Mouse (Mus musculus): ENCODE results near the gene Gm5294. TPM values are rescaled to one million over a fixed set of nuclear protein-coding genes. Genes with fewer than 3 reads are reported as not detected.

Gene Gm5294
- polyA plus RNA-seq, 1 experiment from 2014 or later: not detected

DNA sequence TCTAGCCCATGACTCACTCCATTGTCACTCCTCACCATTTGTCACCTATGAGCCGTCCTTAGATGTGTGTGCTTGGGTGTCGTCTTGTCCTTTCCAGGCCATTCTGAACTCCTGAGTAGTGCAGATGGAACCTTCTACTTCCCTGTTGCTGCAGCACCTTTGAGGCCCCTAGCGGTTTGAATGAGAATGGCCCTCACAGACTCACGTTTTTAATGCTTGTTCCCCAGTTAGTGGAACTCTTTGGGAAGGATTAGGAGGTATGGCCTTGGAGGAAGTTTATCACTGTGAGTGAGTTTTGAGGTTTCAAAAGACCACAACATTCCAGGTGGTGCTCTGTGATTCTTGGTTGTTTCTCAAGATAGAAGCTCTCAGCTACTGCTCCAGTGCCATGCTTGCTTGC is 32.3 kb downstream of the Gm5294 start:
- Histone ChIP-seq H3K4me3 (ENCODE audit: low read depth, low read length) (no peak overlapping the region), H3K4me1 (replicated peaks; ENCODE audit: control insufficient read depth, insufficient read depth, low read length) (no peaks in the 10 kb centered on the region), H3K27ac (ENCODE audit: low read depth) (no peak overlapping the region), H3K27me3 (replicated peaks; ENCODE audit: control insufficient read depth, insufficient read depth, low read length) (no peaks in the 10 kb centered on the region), H3K4me2 (ENCODE audit: low read length) (no peak overlapping the region), H3K9me3 (ENCODE audit: control insufficient read depth, low read length) (no peaks in the 10 kb centered on the region), H3K9ac (ENCODE audit: low read length) (no peak overlapping the region), H3K36me3 (ENCODE audit: control insufficient read depth, insufficient read depth, low read length) (no peaks in the 10 kb centered on the region)
- DNase-seq (ENCODE audit: low spot score): no peak
- no peak for ATAC-seq (replicated peaks; ENCODE audit: low FRiP score, low TSS enrichment, low read depth)
- WGBS: 66% methylated on average over 4 of the region's 4 CpGs

DNA sequence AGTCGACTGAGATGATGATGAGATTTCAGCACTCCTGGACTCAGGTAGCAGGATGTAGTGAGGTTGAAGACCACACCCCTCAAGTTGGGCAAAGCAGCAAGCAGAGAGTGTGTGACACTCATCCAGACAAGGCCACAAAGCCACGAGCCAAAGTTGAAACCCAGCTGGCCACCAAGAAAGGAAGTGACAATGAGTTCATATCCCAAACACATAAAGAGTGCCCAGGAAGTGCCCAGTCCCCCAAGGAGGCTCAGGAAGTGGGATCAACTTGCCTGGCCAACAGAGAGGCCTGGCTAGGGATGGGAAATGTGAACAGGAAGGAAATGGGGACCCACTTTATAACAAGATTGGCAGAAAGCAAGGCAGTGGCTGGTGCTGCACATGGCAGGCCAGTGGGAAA is 33.5 kb downstream of the Gm5294 start:
- Histone ChIP-seq H3K36me3 (ENCODE audit: control insufficient read depth, insufficient read depth, low read length) (no peaks in the 10 kb centered on the region), H3K4me1 (replicated peaks; ENCODE audit: control insufficient read depth, insufficient read depth, low read length) (no peaks in the 10 kb centered on the region), H3K9me3 (ENCODE audit: control insufficient read depth, low read length) (no peaks in the 10 kb centered on the region), H3K9ac (ENCODE audit: low read length) (no peak overlapping the region), H3K27me3 (replicated peaks; ENCODE audit: control insufficient read depth, insufficient read depth, low read length) (no peaks in the 10 kb centered on the region), H3K27ac (ENCODE audit: low read depth) (no peak overlapping the region), H3K4me2 (ENCODE audit: low read length) (no peak overlapping the region), H3K4me3 (ENCODE audit: low read depth, low read length) (no peak overlapping the region)
- WGBS: 76% methylated on average over 2 of the region's 2 CpGs
- no peak for ATAC-seq (replicated peaks; ENCODE audit: low FRiP score, low TSS enrichment, low read depth)
- no peak for DNase-seq (ENCODE audit: low spot score)

DNA sequence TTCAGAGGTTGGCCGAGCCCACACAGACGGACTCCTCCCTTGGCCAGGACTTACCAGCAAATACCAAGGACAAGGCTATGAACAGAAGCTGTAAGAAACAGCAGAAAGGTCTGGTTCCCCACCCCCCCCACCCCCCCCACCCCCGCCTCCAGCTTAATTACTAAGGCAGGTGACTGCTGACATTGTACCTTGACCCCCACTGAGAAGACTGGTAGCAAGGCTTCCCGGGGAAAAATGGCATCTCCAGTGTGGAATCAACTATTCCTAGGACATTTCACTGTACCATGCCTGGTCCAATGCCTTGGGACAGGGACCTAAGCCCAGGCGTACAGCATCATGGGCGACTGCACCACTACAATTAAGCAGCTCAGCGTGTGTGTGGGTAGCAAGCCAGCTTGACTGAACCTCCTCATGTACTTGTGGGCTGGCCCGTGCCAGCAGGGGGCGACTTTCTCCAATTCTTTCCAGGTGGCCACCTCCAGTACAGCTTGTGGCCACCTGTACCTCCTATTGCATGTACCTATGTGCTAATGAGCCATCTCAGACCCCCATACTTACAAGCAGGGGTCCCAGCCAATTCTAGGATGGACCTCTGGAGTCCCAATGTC is 37.2 kb downstream of the Gm5294 start:
- no peak overlapping the region for H3K27ac ChIP-seq (ENCODE audit: low read depth)
- ATAC-seq (replicated peaks; ENCODE audit: low FRiP score, low TSS enrichment, low read depth): peak; percentile 59; the same call in 1 of the 2 replicates
- no peak overlapping the region for H3K4me3 ChIP-seq (ENCODE audit: low read depth, low read length)
- DNase-seq (ENCODE audit: low spot score): peak; percentile 88
- 30% methylated on average over 9 of the region's 9 CpGs for WGBS
- H3K4me2 ChIP-seq (ENCODE audit: low read length): no peak overlapping the region
- H3K9ac ChIP-seq (ENCODE audit: low read length): no peak overlapping the region
- no peaks in the 10 kb centered on the region for H3K36me3 ChIP-seq (ENCODE audit: control insufficient read depth, insufficient read depth, low read length)
- no peaks in the 10 kb centered on the region for H3K4me1 ChIP-seq (replicated peaks; ENCODE audit: control insufficient read depth, insufficient read depth, low read length)
- H3K27me3 ChIP-seq (replicated peaks; ENCODE audit: control insufficient read depth, insufficient read depth, low read length): no peaks in the 10 kb centered on the region
- no peaks in the 10 kb centered on the region for H3K9me3 ChIP-seq (ENCODE audit: control insufficient read depth, low read length)

DNA sequence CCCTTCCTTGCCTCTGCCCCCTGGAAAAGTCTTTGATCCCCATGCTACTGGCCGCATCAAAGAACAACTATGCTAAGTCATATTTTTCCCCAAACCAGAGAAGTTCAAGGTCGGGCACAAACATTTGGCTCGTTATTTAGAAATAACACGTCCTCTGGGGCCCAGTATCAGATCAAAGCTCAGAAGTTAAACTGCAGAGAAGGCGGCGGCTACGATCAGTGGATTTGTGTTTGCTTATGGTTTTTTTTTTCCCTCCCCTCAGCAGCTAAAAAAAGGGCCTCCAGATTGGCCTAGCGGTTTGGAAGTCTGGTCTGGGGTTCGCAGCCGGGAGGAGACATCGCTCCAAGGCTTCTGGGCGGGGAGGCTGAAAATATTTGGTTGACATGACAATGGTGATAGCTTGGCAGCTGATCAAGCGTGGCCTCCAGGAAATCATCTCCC is 38.0 kb downstream of the Gm5294 start:
- 52% methylated on average over 13 of the region's 13 CpGs for WGBS
- Histone ChIP-seq H3K27me3 (replicated peaks; ENCODE audit: control insufficient read depth, insufficient read depth, low read length) (no peaks in the 10 kb centered on the region), H3K4me2 (ENCODE audit: low read length) (no peak overlapping the region), H3K9me3 (ENCODE audit: control insufficient read depth, low read length) (no peaks in the 10 kb centered on the region), H3K9ac (ENCODE audit: low read length) (no peak overlapping the region), H3K36me3 (ENCODE audit: control insufficient read depth, insufficient read depth, low read length) (no peaks in the 10 kb centered on the region), H3K4me1 (replicated peaks; ENCODE audit: control insufficient read depth, insufficient read depth, low read length) (no peaks in the 10 kb centered on the region), H3K27ac (ENCODE audit: low read depth) (no peak overlapping the region), H3K4me3 (ENCODE audit: low read depth, low read length) (no peak overlapping the region)
- ATAC-seq (replicated peaks; ENCODE audit: low FRiP score, low TSS enrichment, low read depth) (peak; percentile 7; the same call in 1 of the 2 replicates), DNase-seq (ENCODE audit: low spot score) (no peak)

DNA sequence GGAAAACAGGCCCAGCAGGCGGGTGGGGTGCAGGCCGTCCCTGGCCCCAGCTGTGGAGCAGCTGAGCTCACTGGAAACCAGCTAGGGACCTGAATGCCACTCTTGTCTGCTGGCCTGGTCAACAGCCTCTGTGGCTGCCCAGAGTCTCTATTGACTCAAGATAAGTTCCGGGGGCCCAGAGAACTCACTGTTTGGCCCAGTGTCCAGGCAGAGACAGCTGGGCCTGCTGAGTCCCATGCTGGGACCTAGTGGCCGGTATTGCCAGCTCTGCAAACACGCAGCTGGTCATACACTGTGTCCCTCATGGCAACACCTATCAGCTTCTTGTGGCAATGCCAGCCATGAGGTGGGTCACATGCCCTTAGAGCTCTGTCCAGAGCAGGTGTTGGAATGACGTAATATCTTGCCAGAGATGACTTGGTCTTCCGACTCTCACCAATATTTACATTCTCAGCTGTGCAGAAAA is 43.8 kb downstream of the Gm5294 start:
- Histone ChIP-seq H3K27me3 (replicated peaks; ENCODE audit: control insufficient read depth, insufficient read depth, low read length) (no peaks in the 10 kb centered on the region), H3K9me3 (ENCODE audit: control insufficient read depth, low read length) (no peaks in the 10 kb centered on the region), H3K27ac (ENCODE audit: low read depth) (0 out of 2 replicates have a peak overlapping the region, but pooled peaks have one; percentile 51), H3K4me1 (replicated peaks; ENCODE audit: control insufficient read depth, insufficient read depth, low read length) (peaks cover 3% of the 10 kb centered on the region; the same call in 1 of the 2 replicates), H3K4me3 (ENCODE audit: low read depth, low read length) (no peak overlapping the region), H3K4me2 (ENCODE audit: low read length) (no peak overlapping the region), H3K9ac (ENCODE audit: low read length) (no peak overlapping the region), H3K36me3 (ENCODE audit: control insufficient read depth, insufficient read depth, low read length) (no peaks in the 10 kb centered on the region)
- ATAC-seq (replicated peaks; ENCODE audit: low FRiP score, low TSS enrichment, low read depth) (0 out of 2 replicates have a peak, but pooled peaks have one; percentile 10), DNase-seq (ENCODE audit: low spot score) (no peak)
- WGBS: 67% methylated on average over 7 of the region's 7 CpGs

DNA sequence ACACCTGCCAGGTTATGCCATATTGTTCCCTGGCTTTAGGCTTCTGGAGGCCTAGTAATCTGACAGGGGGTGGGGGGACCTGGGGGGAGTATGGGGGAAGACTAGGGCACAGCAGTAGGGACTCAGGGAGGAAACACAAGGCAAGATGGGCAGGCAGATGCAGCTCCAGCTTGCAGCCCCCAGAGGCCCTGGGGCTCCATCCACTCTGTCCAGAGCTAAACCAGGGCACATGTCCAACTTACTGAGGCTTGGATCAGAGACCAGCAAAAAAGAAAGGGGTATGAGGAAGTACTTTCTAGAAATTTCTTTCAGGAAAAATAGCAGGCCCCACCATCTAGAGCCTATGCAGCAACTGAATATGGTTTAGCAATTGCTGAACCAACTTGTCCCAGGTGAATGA is 44.3 kb downstream of the Gm5294 start:
- Histone ChIP-seq H3K4me3 (ENCODE audit: low read depth, low read length) (no peak overlapping the region), H3K9me3 (ENCODE audit: control insufficient read depth, low read length) (no peaks in the 10 kb centered on the region), H3K9ac (ENCODE audit: low read length) (no peak overlapping the region), H3K4me2 (ENCODE audit: low read length) (no peak overlapping the region), H3K27ac (ENCODE audit: low read depth) (no peak overlapping the region), H3K4me1 (replicated peaks; ENCODE audit: control insufficient read depth, insufficient read depth, low read length) (peaks cover 3% of the 10 kb centered on the region; the same call in 1 of the 2 replicates), H3K27me3 (replicated peaks; ENCODE audit: control insufficient read depth, insufficient read depth, low read length) (no peaks in the 10 kb centered on the region), H3K36me3 (ENCODE audit: control insufficient read depth, insufficient read depth, low read length) (no peaks in the 10 kb centered on the region)
- ATAC-seq (replicated peaks; ENCODE audit: low FRiP score, low TSS enrichment, low read depth): no peak
- no peak for DNase-seq (ENCODE audit: low spot score)

DNA sequence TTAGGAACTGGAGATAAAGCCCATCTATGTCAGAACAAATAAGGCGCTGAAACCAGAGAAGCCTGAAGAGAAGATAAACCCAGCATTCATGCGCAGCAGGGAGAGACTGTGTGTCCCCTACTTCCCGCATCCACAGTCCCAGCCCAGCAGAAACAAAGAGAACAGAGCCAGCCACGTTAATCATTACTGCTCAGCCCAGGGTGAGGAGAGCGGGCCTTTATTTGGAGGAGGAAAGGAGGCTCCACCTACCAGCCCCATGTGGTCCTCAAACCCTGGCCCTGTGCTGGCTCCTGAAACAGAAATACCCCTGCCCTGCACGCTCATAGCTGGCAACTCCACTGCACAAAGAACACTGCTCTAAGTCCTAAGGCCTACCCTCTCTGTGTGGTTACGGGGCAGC is 45.0 kb downstream of the Gm5294 start:
- DNase-seq (ENCODE audit: low spot score) (no peak), ATAC-seq (replicated peaks; ENCODE audit: low FRiP score, low TSS enrichment, low read depth) (peak; percentile 60; the same call in 1 of the 2 replicates)
- H3K4me2 ChIP-seq (ENCODE audit: low read length): no peak overlapping the region
- 51% methylated on average over 7 of the region's 7 CpGs for WGBS
- H3K27me3 ChIP-seq (replicated peaks; ENCODE audit: control insufficient read depth, insufficient read depth, low read length): no peaks in the 10 kb centered on the region
- H3K36me3 ChIP-seq (ENCODE audit: control insufficient read depth, insufficient read depth, low read length): no peaks in the 10 kb centered on the region
- no peaks in the 10 kb centered on the region for H3K9me3 ChIP-seq (ENCODE audit: control insufficient read depth, low read length)
- peaks cover 3% of the 10 kb centered on the region; the same call in 1 of the 2 replicates for H3K4me1 ChIP-seq (replicated peaks; ENCODE audit: control insufficient read depth, insufficient read depth, low read length)
- H3K9ac ChIP-seq (ENCODE audit: low read length): no peak overlapping the region
- H3K4me3 ChIP-seq (ENCODE audit: low read depth, low read length): no peak overlapping the region
- peak overlapping the region; percentile 45; the same call in 1 of the 2 replicates for H3K27ac ChIP-seq (ENCODE audit: low read depth)

DNA sequence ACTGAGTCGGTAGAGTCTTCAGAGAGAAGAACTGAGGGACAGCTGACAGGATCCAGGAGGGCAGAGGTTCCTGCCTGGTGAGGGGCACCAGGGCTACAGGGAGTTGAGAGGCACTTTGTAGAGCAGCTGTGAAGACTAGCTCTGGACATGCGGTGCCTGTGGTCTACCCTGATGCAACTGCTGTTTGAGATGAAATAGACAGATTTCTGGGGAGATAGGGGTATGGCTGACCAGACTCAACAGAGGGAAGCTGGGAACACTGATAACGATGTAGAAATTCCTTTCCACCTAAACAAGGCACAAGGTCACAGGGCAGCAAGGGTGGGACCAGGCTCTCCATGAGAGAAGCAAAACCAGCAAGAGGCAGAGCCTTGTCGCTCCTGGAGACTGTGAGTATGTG is 45.8 kb downstream of the Gm5294 start:
- Histone ChIP-seq H3K27me3 (replicated peaks; ENCODE audit: control insufficient read depth, insufficient read depth, low read length) (no peaks in the 10 kb centered on the region), H3K4me1 (replicated peaks; ENCODE audit: control insufficient read depth, insufficient read depth, low read length) (peaks cover 3% of the 10 kb centered on the region; the same call in 1 of the 2 replicates), H3K4me2 (ENCODE audit: low read length) (no peak overlapping the region), H3K27ac (ENCODE audit: low read depth) (0 out of 2 replicates have a peak overlapping the region, but pooled peaks have one; percentile 33), H3K4me3 (ENCODE audit: low read depth, low read length) (no peak overlapping the region), H3K36me3 (ENCODE audit: control insufficient read depth, insufficient read depth, low read length) (no peaks in the 10 kb centered on the region), H3K9me3 (ENCODE audit: control insufficient read depth, low read length) (no peaks in the 10 kb centered on the region), H3K9ac (ENCODE audit: low read length) (no peak overlapping the region)
- no peak for DNase-seq (ENCODE audit: low spot score)
- no peak for ATAC-seq (replicated peaks; ENCODE audit: low FRiP score, low TSS enrichment, low read depth)
- 50% methylated on average over 4 of the region's 4 CpGs for WGBS
